Mouse (Mus musculus): ENCODE results near the gene Gm4559.
"Not testable (repeated sequence)": the region's sequence is repeated elsewhere in the genome, so short reads cannot be mapped to it uniquely, and the experiment has no call there.

The Gm4559 gene

GRCm38 (mm10) chr7:142278183-142278582, 4.0 kb upstream of the Gm4559 start:
- DNase-seq (ENCODE audit: low read depth), result peak; percentile 33

- not testable (repeated sequence) for DNase-seq (ENCODE audit: low read depth)
Measured at GRCm38 (mm10) chr7:142258254-142258653, 15.9 kb downstream of the Gm4559 start, which contains the start of gene Gm2431. Gene Gm2431 (minus strand): TSS chr7:142258354.

GRCm38 (mm10) chr7:142255517-142255916, 18.6 kb downstream of the Gm4559 start:
- peak; percentile 8 for DNase-seq (ENCODE audit: low read depth)

- DNase-seq (ENCODE audit: low read depth), result peak; percentile 4
Measured at GRCm38 (mm10) chr7:142249824-142250223, 24.3 kb downstream of the Gm4559 start.

DNA sequence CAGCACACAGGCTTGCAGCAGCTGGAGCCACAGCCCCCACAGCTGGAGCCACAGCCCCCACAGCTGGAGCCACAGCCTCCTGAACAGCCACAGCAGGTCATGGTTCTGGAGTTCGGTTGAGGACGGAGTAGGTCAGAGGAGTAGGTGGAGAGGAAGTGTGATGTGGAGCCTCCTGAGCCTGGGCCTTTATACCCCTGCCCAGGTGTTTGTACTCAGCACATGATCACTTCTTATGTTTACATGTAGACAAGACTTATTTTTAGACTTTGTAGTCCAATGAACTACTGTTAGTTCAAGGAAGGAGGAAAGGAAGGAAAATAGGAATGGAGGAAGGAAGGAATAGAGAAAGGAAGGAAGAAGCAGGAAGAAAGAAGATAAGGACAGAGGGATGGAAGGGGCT, 33.2 kb downstream of the Gm4559 start, which contains the start of gene Gm40460:
Gm40460 (minus strand) TSS at position 101 of the 400 bp plus-strand sequence.
- no peak for DNase-seq (ENCODE audit: low read depth)

- DNase-seq (ENCODE audit: low read depth), result no peak
Measured at GRCm38 (mm10) chr7:142231540-142231939, 42.6 kb downstream of the Gm4559 start.

- not testable (repeated sequence) for DNase-seq (ENCODE audit: low read depth)
Measured at GRCm38 (mm10) chr7:142229871-142230270, 44.3 kb downstream of the Gm4559 start, which contains the start of gene Krtap5-5. Gene Krtap5-5 (minus strand): TSS chr7:142229971.

GRCm38 (mm10) chr7:142224518-142224917, 49.6 kb downstream of the Gm4559 start:
- no peak for DNase-seq (ENCODE audit: low read depth)

Measured in c-Kit-positive CD71-negative TER-119-negative erythroid progenitor cells, embryonic 14.5 days (primary cell).